Mouse (Mus musculus) kidney, adult 18-20 months (tissue): Measurements from ENCODE around the gene Nol3.

ENCODE experiments used
- DNase-seq: peaks from one replicate; pipeline ENCODE4 v3.0.0; 2021

Nol3 gene

DNA sequence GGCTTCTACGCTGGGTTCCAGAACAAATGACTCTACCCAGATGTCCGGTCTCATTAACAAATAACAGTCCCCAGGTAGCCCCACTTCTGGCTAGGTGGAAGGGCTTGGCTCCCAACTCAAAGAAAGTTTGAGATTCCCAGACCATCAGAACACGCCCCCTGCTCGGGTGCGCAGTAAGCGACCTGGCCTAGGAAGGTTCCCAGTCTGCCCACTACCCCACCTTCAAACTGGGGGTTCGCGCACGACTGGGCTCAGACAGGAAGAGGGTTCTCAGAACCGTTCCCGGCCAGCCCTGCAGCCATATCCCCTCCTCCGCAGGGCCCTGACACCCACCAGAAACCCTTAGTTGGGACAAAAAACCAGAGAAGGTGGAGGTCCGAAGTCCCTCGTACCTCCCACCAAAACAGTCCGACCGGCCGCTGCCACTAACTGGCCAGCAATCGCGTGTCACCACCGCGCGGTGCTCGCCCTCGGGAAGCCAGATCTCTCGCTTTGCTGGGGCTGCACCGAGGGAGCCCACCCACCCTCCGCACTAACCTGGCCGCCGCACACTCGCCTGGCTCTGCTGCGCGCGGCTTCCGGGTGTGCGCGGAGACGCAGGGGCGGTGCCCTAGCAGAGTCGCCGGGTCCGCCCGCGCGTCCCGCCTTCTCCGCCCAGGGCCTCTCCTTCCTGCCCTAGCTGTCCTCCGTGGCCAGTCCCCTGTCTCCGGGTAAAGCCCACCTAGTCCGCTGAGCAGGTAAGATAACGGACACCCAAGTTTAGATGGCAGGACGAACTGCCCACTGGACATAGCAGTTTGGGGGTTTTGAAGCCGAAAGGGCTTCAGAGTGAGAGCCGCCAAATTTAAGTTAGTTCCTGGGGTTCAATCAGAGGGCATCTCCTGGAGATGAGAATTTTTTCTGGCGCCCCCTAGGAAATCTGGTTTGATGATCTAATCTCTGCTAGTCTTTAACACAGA, 11.6 kb upstream of the Nol3 start, which contains the start of the genes Tradd and Fbxl8:
Tradd (minus strand) TSS at position 586 of the 959 bp plus-strand sequence.
Fbxl8 (plus strand) TSS at position 625 of the 959 bp plus-strand sequence.
- peak; percentile 85 for DNase-seq

- DNase-seq = peak; percentile 27
Observed at GRCm38 (mm10) chr8:105265128-105265527, 10.8 kb upstream of the Nol3 start.

DNA sequence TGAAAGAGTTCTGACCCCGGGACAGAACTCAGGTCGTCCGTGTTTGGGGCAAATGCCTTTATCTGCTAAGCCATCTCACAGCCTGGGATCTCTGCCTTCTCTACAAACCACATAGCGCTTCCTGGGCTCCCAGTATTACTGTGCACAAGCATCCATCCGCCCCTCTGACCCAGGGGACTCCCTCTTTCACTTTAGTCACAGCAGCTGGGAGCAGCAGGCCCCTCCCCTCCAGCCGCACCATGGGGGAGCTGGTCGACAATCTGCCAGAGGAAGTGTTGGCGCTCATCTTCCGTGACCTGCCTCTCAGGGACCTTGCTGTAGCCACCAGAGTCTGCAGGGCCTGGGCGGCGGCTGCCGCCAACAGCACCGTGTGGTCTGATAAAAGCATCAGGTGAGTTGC, 9.2 kb upstream of the Nol3 start:
- no peak for DNase-seq

- DNase-seq = peak; percentile 30
Observed at GRCm38 (mm10) chr8:105268342-105269074, 7.4 kb upstream of the Nol3 start.

GRCm38 (mm10) chr8:105269075-105269458, 6.9 kb upstream of the Nol3 start:
- no peak for DNase-seq

DNA sequence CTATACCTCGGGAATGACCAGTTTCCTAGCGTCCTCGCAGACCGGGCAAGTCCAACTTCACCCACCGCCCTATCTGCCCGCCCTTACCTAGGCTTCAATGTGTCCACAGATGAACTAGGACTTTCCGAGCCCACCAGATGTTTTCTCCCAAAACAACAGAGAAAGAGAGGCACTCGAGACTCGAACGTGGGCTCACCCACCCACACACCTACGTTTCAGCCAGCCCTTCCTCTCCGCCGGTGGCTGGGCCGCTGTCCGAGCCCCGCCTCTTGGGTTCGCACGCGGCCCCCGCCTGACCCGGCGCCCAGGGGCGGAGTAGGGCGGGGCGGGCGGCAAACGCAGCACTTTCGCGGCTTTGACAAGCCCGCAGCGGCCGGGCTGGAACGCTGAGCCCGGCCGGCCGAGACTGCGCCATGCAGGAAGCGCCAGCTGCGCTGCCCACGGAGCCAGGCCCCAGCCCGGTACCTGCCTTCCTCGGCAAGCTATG, 6.4 kb upstream of the Nol3 start, which contains the start of gene Hsf4:
Hsf4 (plus strand) TSS at position 341 of the 487 bp plus-strand sequence.
- peak; percentile 81 for DNase-seq

GRCm38 (mm10) chr8:105270101-105270915, 5.6 kb upstream of the Nol3 start:
- DNase-seq = peak; percentile 8

DNA sequence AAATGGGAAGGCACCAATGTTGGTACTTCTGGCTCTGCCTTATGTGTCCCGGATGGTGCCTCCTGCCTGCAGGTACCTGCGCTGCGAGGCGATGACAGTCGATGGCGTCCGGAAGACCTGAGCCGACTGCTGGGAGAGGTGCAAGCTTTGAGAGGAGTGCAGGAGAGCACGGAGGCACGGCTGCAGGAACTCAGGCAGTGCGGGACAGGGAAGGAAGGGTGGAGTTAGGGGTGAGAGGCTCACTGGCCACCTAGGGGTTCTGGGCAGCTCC, 5.1 kb upstream of the Nol3 start:
- no peak for DNase-seq

- no peak for DNase-seq
Observed at GRCm38 (mm10) chr8:105275387-105275786, 553 bp upstream of the Nol3 start.

GRCm38 (mm10) chr8:105276292-105277120, 566 bp downstream of the Nol3 start:
- DNase-seq = peak; percentile 54

- peak; percentile 90 for DNase-seq
Observed at GRCm38 (mm10) chr8:105278911-105279334, 3.0 kb downstream of the Nol3 start.

GRCm38 (mm10) chr8:105280567-105280966, 4.6 kb downstream of the Nol3 start:
- no peak for DNase-seq

GRCm38 (mm10) chr8:105281821-105282220, 5.9 kb downstream of the Nol3 start:
- DNase-seq = no peak

- no peak for DNase-seq
Observed at GRCm38 (mm10) chr8:105282239-105282638, 6.3 kb downstream of the Nol3 start.

- peak; percentile 51 for DNase-seq
Observed at GRCm38 (mm10) chr8:105283074-105283473, 7.1 kb downstream of the Nol3 start.

DNA sequence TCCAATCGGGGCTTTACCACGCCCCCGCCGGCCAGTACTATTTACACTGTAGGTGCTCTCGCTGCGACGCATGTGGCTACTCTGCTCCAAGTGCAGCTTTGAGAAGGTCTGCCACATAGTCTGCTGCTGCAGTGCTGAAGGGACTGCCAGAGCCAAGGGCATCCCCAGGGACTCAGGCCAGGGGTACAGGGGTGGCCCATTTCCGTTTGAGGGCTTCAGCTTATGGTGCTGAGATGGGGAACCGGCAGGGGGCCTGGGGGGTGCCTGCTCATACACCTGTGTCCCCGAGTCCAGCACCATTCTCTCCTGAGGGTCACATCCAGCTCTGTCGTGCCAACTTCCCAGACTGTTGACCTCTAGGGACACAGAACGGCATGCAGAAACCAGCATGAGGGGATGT, 9.6 kb downstream of the Nol3 start:
- no peak for DNase-seq

- DNase-seq = no peak
Observed at GRCm38 (mm10) chr8:105286907-105287306, 11.0 kb downstream of the Nol3 start.

- DNase-seq = no peak
Observed at GRCm38 (mm10) chr8:105288231-105288630, 12.3 kb downstream of the Nol3 start.

GRCm38 (mm10) chr8:105288958-105289732, 13.2 kb downstream of the Nol3 start:
- peak; percentile 90 for DNase-seq

DNA sequence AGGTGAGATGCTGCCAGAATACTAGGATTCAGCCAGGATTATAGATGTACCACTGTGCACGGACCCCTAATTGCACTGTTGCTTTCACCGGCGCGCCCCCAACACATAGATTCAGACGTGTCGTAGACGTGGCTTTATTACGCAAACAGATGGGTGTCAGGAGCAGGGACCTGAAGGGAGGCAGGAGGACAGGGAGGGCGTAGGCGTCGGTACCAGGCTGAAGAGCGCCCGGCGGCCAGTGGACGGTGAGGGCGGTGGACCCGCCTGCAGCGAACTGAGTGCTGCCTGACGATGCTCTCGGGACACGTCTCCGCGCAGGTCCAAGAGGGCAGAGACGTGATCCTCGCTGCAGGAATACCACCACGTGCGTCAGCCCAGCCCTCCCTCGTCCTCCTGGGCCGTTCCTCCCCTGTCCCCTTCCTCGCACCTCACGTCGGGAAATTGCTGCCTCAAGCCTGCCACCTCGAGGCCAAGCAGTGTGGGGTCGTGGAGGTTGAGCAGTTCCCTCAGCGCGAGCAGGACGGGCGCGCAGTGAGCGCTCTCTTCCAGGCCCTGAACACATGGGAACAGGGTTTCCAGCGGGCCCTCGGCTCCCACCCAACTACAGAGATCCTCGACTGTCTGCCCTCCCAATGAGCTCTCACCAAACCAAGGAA, 14.0 kb downstream of the Nol3 start, which contains the start of gene 4931428F04Rik:
4931428F04Rik (minus strand) TSS at position 60 of the 656 bp plus-strand sequence.
- no peak for DNase-seq
